Mouse (Mus musculus): Measurements from ENCODE around the gene Fndc8. TPM values are rescaled to one million over a fixed set of nuclear protein-coding genes. Genes with fewer than 3 reads are reported as not detected.

Gene Fndc8
- polyA plus RNA-seq (2012; rRNA removed) = 0.04 and 0.11 TPM in 2 replicates

DNA sequence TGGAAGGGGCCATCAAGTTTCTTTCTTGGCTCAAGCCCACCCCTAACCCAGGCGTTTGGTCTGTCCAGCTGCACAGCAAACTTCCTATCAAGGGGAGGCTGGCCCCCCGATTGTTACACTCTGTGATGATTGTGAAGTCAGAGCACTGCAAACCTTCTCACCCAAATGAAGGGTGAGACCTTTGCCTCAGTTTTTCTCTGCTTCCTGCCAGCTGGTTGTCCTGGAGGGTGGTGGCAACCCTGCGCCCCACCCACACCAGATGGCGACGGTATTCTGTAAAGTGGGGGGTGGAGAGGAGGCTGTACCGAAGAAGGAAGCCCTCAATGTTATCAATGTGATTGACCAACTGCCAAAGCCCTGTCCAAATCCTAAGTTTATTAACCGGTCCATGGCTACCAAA is at the start of gene Fndc8:
Gene Fndc8, plus strand, starts transcription at position 189 of the 400 bp plus-strand sequence.

DNA sequence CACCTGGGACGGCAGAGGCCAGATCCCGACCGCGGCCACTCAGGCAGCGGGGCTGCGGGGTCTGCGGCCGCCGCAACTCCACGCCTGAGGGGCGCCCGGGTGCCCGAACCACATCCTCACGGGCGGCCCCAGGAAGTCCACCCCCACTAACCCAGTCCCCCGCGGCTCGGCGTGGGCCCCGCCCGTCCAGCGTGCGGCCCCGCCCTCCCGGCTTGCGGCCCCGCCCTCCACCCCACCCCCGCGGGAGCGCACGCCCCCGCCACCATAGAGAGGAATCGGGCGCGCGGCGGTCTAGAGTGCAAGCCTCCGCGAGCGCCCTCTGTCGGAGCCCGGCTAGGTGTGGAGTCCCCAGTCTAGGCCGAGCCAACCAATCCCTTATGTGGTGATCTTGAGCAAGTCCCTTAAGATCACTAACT is 20.9 kb upstream of the Fndc8 start, which contains the start of gene Rffl:
Gene Rffl, minus strand, starts transcription at position 180 of the 416 bp plus-strand sequence.

DNA sequence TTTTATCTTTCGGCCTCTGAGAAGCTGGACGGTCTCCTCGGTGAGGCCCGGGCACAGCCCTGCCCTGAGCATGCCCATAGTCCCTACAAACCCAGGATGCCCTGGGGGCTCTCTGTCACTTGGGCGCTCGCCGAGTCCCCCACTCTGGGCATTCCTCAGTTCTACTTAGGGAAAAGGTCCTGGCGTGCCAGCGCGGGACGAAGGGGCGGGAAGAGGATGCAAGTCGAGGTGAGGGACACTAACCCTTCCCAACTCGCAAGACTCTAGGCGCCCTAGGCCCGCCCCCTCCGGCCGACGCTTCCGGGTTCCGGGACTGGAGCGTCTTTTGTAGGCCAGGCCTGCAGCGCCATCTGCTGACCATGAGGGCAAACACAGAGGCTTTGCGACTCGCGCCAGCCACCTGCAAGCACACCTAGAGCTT is 1.6 kb upstream of the Fndc8 start, which contains the start of gene Rad51d:
Gene Rad51d, minus strand, starts transcription at position 273 of the 421 bp plus-strand sequence.

DNA sequence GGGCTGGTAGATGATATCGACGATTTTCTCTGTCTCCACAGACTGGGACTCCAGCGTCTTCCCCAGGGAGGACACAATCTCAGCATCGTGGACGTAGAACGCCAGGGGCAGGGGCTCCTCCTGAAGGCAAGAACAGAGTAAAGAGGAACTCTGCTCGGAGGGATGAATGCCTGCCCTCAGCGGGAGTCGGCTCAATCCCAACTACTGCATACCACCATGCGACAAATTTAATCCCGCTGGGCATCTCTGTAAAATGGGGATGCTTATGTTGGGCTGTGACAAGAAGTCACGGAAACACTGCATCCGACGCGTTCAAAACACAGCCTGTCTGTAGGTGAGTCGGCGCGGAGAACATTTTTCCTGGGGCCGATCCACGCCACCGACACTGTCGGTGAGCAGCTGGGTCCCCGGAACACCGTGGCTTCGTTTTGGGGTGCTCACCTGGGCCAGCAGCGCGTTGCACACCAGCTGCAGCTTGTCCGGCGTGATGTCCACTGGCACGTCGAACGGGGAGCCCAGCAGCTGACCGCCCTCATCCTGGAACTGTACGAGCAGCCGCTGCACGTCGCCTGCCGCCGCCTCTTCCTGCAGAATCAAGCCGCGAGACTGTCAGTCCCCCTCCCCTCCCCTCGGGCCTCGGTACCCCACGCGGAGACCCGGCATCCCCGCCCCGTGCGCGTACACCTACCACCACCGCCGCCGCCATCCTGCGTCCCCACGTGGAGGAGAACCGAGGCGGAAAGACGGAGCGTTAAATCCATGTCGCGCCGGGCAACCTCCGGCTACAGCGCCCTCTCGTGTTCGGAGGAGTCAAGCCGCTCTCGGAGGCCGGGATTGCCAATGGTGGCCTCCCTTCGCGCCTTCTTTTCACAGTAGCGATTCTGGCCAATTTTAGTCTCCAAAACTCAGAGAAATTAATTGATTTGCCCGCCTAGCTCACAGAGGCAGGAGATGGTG is 16.0 kb downstream of the Fndc8 start, which contains the start of gene Nle1:
Gene Nle1, minus strand, starts transcription at position 761 of the 957 bp plus-strand sequence.

DNA sequence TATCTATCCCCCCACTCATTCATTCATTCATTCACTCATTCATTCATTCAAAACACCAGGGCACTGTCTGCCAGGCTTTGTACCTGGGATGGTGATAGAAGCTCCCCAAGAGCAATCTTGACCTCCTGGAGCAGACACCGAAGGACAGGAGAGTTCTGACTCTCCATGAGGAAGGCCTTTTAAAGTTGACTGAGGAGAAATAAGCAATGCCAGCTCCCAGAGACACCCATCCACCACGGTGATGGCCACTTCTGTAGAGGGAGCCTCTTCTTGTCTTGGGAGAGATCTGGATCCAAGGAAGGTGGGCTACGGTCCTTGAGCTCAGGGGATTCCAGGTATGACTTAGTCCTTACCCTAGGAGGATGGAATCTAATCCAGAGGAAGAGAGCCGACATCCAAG is 18.3 kb downstream of the Fndc8 start, which contains the start of gene Unc45b:
Gene Unc45b, plus strand, starts transcription at position 301 of the 400 bp plus-strand sequence.

Other genes with a start within 250 kb of the Fndc8 start
- 0.10 TPM in 1 of 2 replicates, not detected in the other for gene Cct6b, start 127.8 kb upstream of the Fndc8 start, polyA plus RNA-seq (2012; rRNA removed)
- 0.90 and 1.1 TPM in 2 replicates for gene Zfp830, start 127.8 kb upstream of the Fndc8 start, polyA plus RNA-seq (2012; rRNA removed)
- 4.7 and 5.9 TPM in 2 replicates for gene Lig3, start 111.0 kb upstream of the Fndc8 start, polyA plus RNA-seq (2012; rRNA removed)
- gene Rffl, start 20.9 kb upstream of the Fndc8 start, polyA plus RNA-seq (2012; rRNA removed) = 8.1 and 8.5 TPM in 2 replicates
- gene Rad51d, start 1.5 kb upstream of the Fndc8 start, polyA plus RNA-seq (2012; rRNA removed) = 2.5 and 3.9 TPM in 2 replicates
- gene Nle1, start 16.3 kb downstream of the Fndc8 start, polyA plus RNA-seq (2012; rRNA removed) = 15.3 and 18.4 TPM in 2 replicates
- 1.1 and 1.7 TPM in 2 replicates for gene Unc45b, start 18.4 kb downstream of the Fndc8 start, polyA plus RNA-seq (2012; rRNA removed)
- gene Slfn5, start 59.2 kb downstream of the Fndc8 start, polyA plus RNA-seq (2012; rRNA removed) = 0.59 and 1.3 TPM in 2 replicates
- gene Slfn9, start 99.7 kb downstream of the Fndc8 start, polyA plus RNA-seq (2012; rRNA removed) = 0.22 and 0.40 TPM in 2 replicates
- 0.22 TPM in 1 of 2 replicates, not detected in the other for gene Slfn8, start 128.7 kb downstream of the Fndc8 start, polyA plus RNA-seq (2012; rRNA removed)
- 0.73 and 1.1 TPM in 2 replicates for gene Slfn2, start 173.0 kb downstream of the Fndc8 start, polyA plus RNA-seq (2012; rRNA removed)
- gene Slfn1, start 224.7 kb downstream of the Fndc8 start, polyA plus RNA-seq (2012; rRNA removed) = 0.03 and 0.04 TPM in 2 replicates